Mouse (Mus musculus) inflammation-experienced regulatory T-cells, adult 6 months (primary cell): ENCODE results near the gene Zfp677. TPM values are rescaled to one million over a fixed set of nuclear protein-coding genes. Genes with fewer than 3 reads are reported as not detected.
A peak's percentile ranks its signal among the peaks of the same experiment; 100 is the strongest.
"Not testable (repeated sequence)": the region's sequence is repeated elsewhere in the genome, so short reads cannot be mapped to it uniquely, and the experiment has no call there.

Experiments
- ATAC-seq: one replicate; pipeline ENCODE4 v1.8.0; 2017
- polyA plus RNA-seq, 3 experiments: library from polyadenylated mRNA; unstranded; fragments of 100-300 nt; shearing (Covaris generic); gene quantifications; one replicate each; pipeline ENCODE4 v1.2.1; 2017

Gene Zfp677
- polyA plus RNA-seq = 10 to 100 TPM; 20.7 to 24.4 (median 22.2) TPM

DNA sequence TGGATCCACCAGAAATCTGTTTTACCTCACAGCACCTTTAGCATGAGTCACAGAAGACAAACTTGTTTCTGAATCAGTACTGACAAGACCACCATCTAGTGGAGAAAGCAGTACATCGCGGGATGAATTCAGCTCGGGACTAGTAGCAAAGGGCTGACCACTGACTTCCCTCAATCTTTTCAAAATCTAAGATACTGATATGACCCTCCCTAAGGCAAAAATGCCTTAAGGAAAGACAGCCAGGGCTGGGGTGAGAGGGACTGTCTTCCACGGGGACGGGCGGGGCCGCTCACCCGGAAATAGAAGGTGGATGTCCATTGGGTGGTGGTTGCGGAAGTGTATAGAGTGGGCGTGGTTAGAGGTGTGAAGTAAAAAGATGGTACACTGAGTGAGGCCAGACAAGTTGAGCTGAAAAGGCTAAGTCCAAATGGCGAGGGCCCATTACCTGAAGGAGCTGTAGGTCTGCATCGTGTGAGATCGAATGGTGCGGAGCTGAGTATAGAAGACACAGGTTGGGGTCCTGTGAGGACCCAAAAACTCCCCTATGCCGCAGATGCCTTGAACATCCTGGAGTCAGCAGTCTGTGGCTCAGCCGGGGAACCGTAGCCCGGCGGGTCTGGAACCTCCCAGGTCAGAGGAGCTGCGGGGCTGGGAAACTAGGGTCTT, at the start of gene Zfp677:
TSS of gene Zfp677 (plus strand) at position 358 of the 666 bp plus-strand sequence.
- peak; percentile 97 for ATAC-seq

DNA sequence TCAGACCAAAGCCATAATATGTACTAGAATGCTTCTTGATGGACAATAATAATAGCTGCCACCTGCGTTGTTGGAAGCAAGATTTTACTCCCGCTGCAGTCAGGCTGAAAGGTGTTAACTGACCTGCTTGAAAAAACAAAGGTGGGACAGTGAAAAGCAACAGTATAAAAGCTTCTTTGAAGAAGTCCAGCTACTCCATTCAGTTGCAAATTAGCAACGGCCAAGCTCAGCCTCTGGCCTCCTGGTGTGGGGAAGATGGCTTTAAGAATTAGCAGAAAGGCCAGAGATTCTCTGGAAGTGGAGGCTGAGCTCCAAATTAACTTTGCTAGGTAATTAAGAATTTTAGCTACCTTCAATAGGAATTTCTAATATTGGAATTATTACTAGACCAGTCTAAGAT, 15.5 kb upstream of the Zfp677 start:
- ATAC-seq = not testable (repeated sequence)

DNA sequence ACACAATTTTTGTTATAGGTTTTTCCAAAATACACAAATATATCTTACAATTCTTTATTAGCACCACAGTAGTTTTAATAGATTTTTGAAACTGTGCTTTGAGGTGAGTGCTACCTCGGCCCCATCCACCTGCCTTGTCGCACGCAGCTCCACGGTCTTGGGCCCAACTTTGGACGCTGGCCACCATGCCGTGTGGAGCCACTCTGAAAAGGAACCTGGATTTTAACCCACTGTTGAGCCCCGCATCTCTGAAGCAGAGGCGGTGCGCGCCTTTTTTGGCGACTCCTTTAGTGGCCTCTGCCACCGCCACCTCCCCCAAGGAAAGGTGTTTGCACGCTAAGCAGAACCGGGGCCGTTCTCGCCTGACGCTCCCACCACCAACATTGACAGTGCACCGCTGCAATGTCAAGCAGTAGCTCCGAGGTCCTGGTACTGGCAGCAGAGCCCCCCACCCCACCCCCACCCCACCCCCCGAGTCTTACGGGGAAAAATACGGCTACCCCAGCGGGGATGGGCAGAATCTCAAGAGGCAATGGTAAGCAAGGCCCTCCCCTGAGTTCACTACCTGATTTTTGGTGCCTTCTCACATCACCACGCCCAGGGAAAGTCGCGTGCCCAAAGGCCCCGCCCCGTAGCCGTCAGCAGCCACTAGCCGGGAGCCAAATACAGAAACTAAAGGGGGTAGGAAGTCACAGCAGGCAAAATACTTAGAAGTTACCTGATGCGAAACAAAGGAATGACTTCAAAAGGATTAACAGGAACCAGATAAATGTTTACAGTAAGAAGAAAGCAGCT, 13.4 kb upstream of the Zfp677 start:
- peak; percentile 100 for ATAC-seq

DNA sequence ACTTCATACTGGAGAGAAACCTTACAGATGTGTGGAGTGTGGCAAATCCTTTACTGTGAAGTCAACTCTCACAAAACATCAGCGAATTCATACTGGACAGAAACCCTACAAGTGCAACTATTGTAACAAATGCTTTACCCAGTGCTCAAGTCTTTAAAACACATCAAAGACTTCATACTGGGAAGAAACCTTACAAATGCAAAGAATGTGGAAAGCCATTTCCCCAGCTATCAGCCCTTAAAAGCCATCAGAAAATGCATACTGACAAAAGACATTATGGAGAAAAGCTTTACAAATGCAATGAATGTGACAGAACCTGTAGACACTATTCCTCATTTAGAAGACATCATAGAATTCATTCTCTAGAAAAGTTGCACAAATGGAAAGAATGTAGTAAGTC, 8.2 kb upstream of the Zfp677 start:
- no peak for ATAC-seq

- peak; percentile 64 for ATAC-seq
Observed at GRCm38 (mm10) chr17:21384057-21384411, 486 bp downstream of the Zfp677 start.

GRCm38 (mm10) chr17:21422664-21423599, 39.4 kb downstream of the Zfp677 start, which contains the start of gene Zfp54:
Zfp54 (plus strand) TSS chr17:21423227.
- ATAC-seq = peak; percentile 95

GRCm38 (mm10) chr17:21438806-21439400, 55.4 kb downstream of the Zfp677 start:
- ATAC-seq = not testable (repeated sequence)

Other genes with a start within 250 kb of the Zfp677 start
- gene Vmn1r234, start 157.7 kb upstream of the Zfp677 start, polyA plus RNA-seq = not detected
- not detected for gene Vmn1r235, start 127.3 kb upstream of the Zfp677 start, polyA plus RNA-seq
- gene Vmn1r236, start 100.8 kb upstream of the Zfp677 start, polyA plus RNA-seq = not detected
- gene Vmn1r237, start 71.9 kb upstream of the Zfp677 start, polyA plus RNA-seq = not detected
- gene Zfp54, start 39.5 kb downstream of the Zfp677 start, polyA plus RNA-seq = 10 to 100 TPM in 2 of 3 experiments, 1 to 10 TPM in 1; 9.0 to 19.1 (median 12.5) TPM
- gene Zfp51, start 66.6 kb downstream of the Zfp677 start, polyA plus RNA-seq = 10 to 100 TPM; 29.4 to 41.9 (median 36.2) TPM
- 10 to 100 TPM; 32.9 to 41.1 (median 34.1) TPM for gene Zfp53, start 105.2 kb downstream of the Zfp677 start, polyA plus RNA-seq
- 10 to 100 TPM; 16.1 to 26.4 (median 19.2) TPM for gene Zfp52, start 151.8 kb downstream of the Zfp677 start, polyA plus RNA-seq
- gene Zfp948, start 183.3 kb downstream of the Zfp677 start, polyA plus RNA-seq = 1 to 10 TPM; 2.7 to 8.8 (median 4.9) TPM